Mouse (Mus musculus): ENCODE data around the gene Smim11.
A peak's percentile ranks its signal among the peaks of the same experiment; 100 is the strongest.

Gene Smim11

DNA sequence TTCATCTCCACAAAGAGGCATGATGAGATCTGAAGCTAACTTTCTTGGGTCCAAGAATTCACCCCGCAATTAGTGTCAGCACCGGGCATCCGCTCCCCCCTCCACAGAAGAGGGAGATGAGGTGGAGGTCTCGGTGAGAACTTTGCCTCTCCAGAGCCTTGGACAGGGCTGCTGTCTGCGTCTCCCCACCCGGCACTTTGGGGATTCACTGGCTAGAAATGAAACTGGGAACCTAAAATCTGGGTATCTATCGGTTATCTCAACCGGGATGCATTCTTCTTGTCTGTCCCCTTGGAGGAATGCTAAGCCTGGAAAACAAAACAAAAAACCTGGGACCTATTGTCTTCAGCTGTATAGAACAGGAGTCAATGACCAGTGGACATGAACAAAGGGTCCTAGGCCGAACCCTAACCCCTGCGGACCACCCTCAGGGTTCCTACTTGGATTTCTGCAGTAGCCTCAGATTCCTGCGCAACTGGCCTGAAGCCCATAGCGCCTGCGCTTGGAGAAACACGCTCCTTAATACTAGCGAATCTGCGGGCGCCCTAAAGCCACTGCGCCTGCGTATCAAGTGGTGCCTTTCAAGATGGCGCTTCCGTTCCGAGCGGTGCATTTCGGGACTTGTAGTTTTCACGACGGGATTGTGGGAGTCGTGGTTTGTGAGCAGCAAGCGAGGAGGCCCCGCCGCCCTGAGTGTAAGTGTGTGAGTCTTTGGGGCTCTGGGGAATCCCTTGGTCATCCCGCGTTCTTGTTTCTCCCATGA is at the start of gene Smim11:
TSS of gene Smim11 (plus strand) at position 638 of the 763 bp plus-strand sequence.
- DNase-seq (ENCODE audit: low read depth, low spot score): peak; percentile 99

DNA sequence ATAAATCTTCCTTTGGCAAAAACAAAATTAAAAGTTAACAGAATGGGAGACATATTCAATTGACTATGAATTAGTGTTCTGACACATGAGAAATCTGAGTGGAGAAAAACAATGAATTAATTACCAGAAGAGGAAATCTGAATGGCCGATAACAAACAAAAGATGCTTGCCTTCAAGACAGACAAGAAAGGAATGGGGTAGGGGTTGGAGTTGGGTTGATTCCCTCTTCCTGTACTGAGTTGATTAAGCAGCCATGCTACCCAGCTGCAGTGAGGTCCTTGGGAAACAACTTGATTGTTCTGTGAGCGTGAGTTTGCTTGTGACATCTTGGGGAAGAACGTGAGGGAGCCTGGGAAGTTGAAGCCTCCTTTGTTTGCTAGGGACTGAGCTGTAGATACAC is 46.8 kb upstream of the Smim11 start:
- DNase-seq (ENCODE audit: low read depth, low spot score): no peak

DNA sequence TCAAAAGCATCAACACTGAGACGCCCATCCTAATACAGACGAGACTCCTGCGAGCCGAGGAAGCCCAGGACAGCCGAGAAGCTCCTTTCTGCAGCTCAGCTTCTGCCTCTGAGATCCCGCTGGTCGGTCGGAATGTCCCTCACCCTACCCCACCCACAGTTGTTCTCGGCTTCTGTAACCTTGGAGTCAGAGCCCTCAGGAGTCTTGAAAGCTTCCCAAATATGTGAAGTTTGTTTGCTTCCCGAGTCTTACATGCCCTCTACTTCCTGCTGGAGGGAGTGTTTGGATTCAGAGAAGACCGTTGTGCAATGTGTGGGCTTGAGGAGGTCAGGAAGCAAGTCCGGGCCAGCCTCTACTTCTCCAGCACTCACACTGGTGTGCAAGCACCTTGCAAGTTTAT is 33.2 kb upstream of the Smim11 start:
- DNase-seq (ENCODE audit: low read depth, low spot score): no peak

DNA sequence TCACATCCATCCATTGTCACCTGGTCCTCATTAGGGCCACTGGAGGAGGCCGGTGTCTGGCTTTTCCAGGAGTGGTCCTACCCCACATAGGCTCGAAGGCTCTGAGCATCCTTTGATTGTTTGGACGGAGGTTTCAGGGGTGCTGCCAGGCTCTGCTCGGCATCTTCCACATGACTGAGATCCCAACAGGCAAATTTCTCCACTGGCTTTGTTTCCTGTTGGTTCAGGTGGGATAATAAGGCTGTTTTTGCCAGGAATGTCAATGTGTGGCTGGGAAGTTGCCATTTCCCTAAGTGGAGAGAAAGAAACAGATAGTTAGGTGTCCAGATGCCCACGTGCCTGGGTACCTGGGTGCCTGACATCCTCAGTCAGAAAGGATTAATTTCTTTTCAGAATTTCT is 26.6 kb upstream of the Smim11 start:
- DNase-seq (ENCODE audit: low read depth, low spot score): no peak

DNA sequence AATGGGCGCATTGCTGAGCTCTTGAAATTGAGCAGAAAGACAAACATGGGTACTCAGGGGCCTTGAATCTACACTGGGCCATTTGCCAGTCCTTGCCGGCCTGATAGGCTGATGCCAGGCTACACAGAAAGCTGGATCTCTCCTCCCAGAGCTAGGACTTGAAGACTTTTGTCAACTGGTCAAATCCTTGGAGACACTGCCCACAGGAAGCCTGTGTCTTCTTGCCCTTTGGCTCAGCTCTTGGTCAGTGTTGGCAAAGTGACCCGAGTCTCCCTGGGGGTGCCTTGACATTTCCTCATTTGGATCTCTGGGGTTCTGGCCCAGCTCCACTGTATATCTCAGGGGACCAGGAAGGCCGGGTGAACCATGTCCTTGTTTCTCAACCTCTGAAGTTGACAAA is 25.6 kb upstream of the Smim11 start:
- no peak for DNase-seq (ENCODE audit: low read depth, low spot score)

DNA sequence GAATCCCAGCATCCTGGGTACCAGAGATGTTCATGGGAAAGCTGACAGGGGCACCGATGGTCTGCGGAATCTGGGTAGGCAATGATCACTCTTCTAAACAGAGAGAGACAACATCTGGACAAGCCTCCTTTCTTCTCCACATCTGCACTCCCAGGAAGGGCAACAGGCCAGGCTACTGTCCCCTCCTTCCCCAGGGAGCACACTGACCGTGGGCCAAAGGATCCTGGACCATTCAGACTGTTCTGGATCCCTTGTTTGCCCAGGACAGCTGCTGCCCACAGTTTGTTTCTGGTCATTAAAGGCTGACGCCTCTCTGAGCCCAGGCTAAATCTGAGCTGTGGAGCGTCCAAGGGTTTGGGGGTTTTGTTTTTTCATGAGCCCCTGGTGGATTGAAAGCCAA is 18.4 kb upstream of the Smim11 start:
- DNase-seq (ENCODE audit: low read depth, low spot score): no peak

DNA sequence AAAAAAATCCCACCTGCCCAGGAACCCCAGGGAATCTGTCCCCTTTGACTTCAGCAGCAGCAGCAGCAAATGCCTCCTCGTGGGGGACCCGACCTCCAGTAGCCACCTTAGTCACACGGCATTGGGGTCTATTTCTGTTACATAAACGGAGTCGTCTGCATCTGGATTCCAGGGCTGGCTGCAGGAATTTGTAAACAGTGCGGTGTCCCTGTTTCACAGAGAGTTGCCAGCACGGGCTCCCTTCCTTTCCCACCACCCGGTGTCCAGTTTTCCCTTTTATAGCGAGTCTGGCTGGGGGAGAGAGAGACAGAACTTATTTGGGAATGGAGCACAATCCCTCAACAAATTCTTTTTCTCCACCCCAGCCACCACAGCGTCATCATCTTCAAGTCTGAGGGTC is 16.0 kb upstream of the Smim11 start:
- no peak for DNase-seq (ENCODE audit: low read depth, low spot score)

DNA sequence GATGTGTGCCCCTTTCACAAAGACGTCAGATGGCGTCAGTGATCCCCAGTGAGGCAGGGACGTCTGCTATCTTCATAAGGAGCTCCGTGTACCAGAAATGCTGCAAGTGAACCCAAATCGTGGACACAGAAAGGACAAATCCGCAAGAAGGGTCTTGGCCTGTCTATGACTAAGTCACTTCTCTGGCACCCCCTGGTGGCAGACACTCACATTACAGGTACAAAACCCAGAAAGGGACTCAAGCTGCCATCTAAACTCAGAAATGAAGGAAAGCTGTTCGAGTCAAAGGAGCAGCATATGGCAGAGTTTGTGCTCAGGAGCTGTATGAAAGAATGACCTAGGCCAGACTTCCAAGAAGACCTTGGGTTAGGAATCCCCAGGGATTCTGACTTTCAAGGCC is 14.5 kb upstream of the Smim11 start:
- DNase-seq (ENCODE audit: low read depth, low spot score): peak; percentile 57

DNA sequence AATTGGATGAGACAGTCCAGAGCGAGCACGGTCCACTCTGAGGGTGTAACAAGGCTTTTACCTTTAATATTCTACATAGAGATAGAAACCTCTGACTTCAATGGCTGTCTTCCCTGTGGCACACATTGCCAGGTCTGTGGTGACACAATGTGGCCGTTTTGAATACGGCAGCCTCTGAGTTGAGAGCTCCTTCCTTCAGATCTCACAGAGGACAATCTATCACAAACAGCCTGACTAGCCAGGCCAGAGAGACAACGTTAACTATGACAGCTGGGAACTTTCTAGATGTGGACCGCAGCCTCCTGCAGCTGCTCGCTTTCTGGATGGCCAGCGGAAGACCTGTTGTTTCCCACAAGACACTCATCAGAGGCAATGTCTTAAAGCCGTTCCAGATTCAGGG is 12.3 kb upstream of the Smim11 start:
- DNase-seq (ENCODE audit: low read depth, low spot score): no peak

DNA sequence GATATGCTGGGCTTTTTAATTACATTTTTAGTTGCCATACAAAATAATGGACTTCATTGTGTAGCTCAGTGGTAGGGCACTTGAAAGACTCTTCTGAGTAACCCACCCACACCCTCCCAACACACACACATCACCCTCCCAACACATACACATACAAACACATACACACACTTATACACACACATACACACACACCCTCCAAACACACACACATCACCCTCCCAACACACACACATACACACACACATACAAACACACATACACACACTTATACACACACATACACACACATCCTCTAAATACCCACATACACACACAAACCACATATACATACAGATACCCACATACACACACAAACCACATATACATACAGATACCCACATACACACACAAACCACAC is 11.0 kb upstream of the Smim11 start:
- DNase-seq (ENCODE audit: low read depth, low spot score): no peak

DNA sequence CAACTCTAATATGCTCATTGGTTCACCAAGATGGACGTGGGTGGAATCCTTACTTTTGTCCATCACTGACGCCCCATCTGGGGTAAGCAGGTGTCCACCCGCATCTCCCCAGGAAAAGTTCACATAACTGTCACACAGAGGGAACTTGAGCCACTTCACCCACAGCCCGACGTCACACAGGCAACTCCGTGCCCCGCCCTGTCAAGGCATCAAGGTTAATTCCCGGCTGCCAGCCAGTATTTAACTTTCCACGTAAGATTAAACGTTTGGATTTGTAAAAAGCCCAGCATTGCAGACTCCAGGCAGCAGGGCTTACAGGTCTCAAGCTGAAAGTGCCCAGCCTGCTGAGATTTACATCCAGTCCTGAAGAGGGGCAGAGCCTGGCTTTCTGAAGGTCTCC is 9.0 kb upstream of the Smim11 start, which contains the start of gene Kcne2:
TSS of gene Kcne2 (plus strand) at position 289 of the 400 bp plus-strand sequence.
- no peak for DNase-seq (ENCODE audit: low read depth, low spot score)

DNA sequence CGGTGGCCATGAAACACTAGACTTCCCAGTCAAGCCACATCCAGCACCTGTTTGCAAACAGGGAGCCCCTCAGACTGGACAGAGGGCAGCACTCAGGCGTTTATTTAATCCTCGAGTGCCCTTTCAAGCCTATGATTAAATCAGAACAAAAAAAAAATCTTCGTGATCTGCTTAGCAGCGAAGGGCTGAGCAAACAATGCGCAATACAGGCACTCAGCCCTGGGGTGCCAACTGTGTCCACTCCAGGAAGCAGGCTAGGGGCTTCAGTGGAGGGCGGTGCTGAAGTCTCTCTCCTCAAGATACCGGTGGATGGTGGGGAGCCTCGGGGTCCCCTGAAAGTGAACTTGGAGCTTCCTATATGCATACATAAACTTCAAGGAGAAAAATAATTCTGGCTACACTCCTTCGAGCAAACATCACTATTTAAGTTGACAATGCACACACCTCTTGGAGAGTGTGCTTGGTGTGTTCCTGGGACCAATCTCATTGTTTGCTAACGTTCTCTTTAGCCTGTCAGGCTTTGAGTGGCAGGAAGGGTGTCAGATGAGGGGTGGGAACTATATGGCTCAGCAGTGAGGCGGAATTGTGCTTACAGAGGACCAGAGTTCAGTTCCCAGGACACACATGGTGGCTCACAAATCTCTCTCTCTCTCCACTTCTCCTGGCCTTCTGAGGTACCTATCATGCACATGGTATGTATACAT is 6.7 kb upstream of the Smim11 start:
- no peak for DNase-seq (ENCODE audit: low read depth, low spot score)

DNA sequence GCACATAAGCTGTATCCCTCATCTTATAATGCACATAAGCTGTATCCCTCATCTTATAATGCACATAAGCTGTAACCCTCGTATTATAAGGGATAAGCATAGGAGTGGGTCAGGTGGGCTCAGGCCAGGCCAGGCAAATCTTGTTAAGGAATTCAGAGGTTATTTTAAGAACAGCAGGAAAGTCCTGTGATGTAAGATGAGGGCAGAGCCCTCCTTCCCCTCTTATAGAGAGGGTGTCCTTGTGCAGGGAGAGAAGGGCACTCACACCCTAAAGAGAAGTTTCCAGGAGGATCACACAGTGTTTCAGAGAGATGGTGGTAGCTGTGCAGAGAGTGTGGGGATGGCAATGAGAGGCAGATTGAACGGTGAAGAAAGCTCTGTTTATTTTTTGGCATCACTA is 5.8 kb upstream of the Smim11 start:
- DNase-seq (ENCODE audit: low read depth, low spot score): no peak

DNA sequence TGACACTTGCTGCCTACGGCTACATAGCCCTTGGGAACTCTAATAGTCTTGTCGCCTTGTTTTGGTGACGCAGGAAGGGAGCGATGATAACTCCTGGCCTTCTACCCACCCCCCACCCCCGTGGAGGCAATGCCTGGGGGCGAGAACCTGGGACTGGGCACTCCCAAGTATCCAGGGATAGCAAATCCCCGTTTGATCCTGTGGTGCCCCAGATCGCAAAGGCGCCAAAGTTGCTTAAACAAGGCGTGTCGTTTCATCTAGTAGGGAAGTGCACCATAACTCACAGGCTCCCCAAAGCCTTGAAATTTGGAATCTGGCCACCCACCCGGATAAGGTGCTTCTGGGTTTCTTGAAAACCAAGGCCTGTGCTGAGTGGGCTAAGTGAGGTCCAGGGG is 323 bp downstream of the Smim11 start:
- no peak for DNase-seq (ENCODE audit: low read depth, low spot score)

DNA sequence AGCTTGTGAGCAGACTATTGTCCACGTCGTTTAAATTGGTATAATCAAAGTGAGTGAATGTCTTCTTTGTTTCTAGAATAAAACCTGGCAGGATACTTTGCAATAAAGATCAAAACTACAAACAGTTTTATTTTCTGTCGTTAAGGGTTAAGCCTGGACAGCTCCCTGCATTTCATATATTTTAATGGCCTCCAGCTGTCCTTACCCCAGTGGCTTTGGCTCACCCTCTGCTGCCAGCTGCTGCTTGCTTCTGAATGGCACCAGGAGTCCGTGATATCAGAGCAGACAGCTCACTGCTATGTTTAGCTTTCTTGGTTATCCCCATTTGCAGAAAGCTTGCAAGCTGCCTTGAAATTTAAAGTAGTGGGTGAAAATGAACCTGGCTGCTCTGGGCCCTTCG is 903 bp downstream of the Smim11 start:
- DNase-seq (ENCODE audit: low read depth, low spot score): peak; percentile 24

DNA sequence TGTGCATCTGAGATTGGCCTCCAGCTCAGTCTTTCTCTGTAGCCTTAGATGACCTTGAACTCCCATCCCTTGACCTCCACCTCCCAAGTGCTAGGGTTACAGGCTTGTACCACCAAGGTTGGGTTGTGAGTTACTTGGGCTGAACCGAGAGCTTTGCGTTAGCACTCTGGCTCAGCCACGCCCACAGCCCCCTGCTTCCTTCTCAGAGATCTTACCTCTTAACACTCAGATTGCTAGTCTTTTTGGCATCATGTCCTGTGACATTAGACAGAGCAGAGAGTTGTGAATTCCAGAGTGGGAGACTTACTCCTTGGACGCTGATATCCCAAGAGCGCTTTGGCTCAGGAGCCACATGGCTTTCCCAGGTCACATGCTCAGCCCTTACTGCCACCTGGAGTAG is 1.4 kb downstream of the Smim11 start:
- no peak for DNase-seq (ENCODE audit: low read depth, low spot score)

DNA sequence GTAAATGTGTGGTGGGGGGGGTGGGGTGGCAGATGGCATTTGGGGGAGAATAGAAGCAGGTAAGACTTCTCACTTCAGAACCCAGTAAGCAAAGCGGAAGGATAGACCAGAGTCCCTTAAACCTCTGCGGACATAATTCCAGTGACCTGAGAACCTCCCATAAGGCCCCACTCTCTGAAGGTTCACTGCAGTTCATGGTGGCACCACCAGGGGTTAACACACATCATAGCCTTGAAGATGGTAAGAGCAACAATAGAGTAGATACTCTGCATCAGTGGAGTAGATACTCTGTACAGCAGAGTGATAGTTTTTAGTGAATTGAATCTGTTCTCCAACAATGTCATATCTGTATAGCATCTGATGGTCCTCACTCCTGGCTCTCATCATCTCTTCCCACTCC is 4.4 kb downstream of the Smim11 start:
- DNase-seq (ENCODE audit: low read depth, low spot score): no peak

DNA sequence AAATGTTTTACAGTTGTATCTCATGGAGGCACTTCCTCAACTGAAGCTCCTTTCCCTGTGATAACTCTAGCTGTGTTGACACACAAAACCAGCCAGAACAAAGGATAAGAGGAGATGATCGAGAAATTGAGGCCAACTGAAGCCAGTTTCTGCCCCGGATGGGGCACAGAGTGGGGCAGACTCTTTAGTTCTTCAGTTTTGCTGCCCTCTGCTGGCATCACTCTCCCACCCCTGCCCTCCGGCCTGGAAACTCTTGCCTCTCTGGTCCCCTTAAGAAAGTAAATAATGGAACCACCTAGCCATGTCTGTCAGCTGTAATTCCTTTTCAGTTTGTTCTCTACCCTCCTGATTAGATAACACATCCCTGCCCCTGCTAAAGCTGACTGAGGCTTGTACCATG is 6.9 kb downstream of the Smim11 start:
- no peak for DNase-seq (ENCODE audit: low read depth, low spot score)

DNA sequence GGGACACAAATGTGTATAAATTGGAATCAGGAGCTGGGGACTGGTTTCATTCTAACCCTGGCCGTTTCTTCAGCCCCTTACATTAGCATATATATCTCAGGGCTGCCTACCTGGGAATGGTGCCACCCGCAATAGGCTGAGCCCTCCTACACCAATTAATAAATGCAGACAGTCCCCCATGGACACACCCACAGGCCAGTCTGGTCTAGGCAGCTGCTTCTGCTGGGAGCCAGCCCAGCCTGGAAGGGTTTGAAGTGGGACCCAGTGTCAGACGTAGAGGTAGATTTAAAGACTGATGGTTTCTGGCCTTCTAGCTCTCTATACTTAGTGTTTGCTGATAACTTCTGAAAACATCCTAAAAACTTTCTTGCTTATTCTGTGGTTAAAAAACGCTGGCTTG is 8.0 kb downstream of the Smim11 start:
- DNase-seq (ENCODE audit: low read depth, low spot score): no peak

DNA sequence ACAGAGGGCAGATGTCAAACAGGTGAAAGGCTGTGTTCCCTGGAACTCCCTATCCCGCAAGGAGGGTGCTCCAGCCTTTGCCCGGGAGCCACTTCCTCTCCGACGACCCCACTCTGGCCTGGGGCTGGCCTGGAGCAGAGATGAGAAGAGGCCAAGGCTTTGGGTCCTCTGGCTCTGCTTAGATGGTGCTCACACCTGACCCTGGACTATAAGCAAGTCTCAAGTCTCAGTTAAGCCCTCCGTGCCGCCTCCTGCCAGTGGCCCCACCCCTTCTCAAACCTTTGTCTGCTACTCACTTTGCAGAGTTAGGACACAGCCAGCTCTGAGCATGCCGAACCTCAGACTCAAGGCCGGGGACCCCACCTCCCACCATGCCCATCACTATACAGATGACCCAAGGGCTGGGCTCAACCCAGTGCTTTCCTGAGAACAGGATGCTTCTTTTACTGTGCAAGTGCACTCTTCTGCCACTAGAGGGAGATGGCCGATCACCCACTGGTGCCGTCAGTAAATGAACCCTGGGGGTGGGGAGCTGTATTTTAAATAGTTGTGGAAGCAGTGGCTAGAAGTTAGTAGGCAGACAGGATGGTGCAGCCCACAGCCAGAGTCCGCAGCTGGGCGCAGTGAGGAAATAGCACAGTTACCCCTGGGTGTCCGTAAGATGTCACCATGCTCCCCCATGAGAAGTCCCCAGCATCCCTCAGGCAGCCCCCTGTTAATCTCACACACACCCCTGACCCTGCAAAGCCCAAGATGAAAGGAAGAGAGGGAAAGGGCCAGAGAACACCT is 13.1 kb downstream of the Smim11 start:
- peak; percentile 31 for DNase-seq (ENCODE audit: low read depth, low spot score)

DNA sequence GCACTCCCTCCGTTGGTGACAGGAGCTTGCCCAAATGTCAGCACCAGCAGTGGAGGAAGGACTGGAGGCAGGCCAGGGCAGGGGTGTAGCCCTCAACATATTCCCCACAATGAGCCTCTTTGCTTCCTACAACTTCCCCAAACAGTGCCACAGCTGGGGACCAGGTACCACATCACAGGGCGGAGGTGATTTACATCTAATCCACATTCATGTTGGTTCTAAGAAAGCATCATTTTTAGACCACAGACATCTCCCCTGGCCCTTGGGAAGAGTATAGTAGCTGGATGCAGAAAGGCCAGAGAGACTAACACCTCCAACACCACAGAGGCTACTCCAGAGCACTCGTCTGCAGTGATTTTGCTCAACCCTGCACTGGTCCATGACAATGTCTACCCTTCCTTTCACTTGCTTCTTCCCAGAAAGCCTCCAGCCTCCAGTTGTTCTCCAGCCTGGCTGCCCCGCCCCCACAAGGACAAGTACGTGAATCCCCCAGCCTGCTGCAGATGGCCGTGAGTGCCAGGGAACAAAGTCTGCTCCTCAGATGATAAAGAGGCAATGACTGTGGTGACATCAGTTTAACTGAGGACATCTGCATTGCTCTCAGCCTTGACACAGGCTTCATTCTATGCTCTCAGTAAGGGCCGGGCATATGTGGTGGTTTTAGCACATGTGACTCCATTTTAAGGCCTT is 15.1 kb downstream of the Smim11 start:
- no peak for DNase-seq (ENCODE audit: low read depth, low spot score)

Measured in telencephalon, adult 2 months (tissue).